Mouse (Mus musculus): Measurements from ENCODE around the gene AU040320. TPM values are rescaled to one million over a fixed set of nuclear protein-coding genes. Genes with fewer than 3 reads are reported as not detected.

AU040320 gene
- 25.3 and 31.4 TPM in 2 replicates for polyA plus RNA-seq (2016; fragmentation: Nextera tagmentation; extraction: Ambion mirVana)

- peak within 1 kb of the TSS; percentile 76 for H3K4me3 ChIP-seq
- peak; percentile 99 for DNase-seq (ENCODE audit: low spot score)
- peak within 1 kb of the TSS; percentile 98 for H3K27ac ChIP-seq
- H3K27me3 ChIP-seq (ENCODE audit: insufficient read depth, poor library complexity, severe bottlenecking) = no peaks in the 10 kb centered on the region
- peaks cover 44% of the 10 kb centered on the region for H3K36me3 ChIP-seq
- under 1% methylated on average over 71 of the region's 71 CpGs for WGBS
- peaks cover 49% of the 10 kb centered on the region for H3K4me1 ChIP-seq (replicated peaks)
- H3K9me3 ChIP-seq = no peaks in the 10 kb centered on the region
These were observed at the start of gene AU040320, which contains the start of gene Ncdn for GRCm38 (mm10) chr4:126753268-126754230. AU040320 (plus strand) TSS chr4:126753544. Ncdn (minus strand) TSS chr4:126753438.

- no peaks in the 10 kb centered on the region for H3K27me3 ChIP-seq (ENCODE audit: insufficient read depth, poor library complexity, severe bottlenecking)
- H3K4me1 ChIP-seq (replicated peaks) = peaks cover 34% of the 10 kb centered on the region
- 36% methylated on average over 12 of the region's 12 CpGs for WGBS
- H3K36me3 ChIP-seq = peaks cover 91% of the 10 kb centered on the region
- peak; percentile 82 for DNase-seq (ENCODE audit: low spot score)
- H3K9me3 ChIP-seq = no peaks in the 10 kb centered on the region
- H3K27ac ChIP-seq = peak overlapping the region; percentile 71
- H3K4me3 ChIP-seq = no peak overlapping the region
These were observed 46.5 kb upstream of the AU040320 start for GRCm38 (mm10) chr4:126706630-126707438.

- no peak overlapping the region for H3K4me3 ChIP-seq
- H3K27ac ChIP-seq = peak overlapping the region; percentile 71
- H3K9me3 ChIP-seq = no peaks in the 10 kb centered on the region
- 33% methylated on average over 5 of the region's 5 CpGs for WGBS
- H3K4me1 ChIP-seq (replicated peaks) = peaks cover 34% of the 10 kb centered on the region
- peaks cover 91% of the 10 kb centered on the region for H3K36me3 ChIP-seq
- H3K27me3 ChIP-seq (ENCODE audit: insufficient read depth, poor library complexity, severe bottlenecking) = no peaks in the 10 kb centered on the region
- no peak for DNase-seq (ENCODE audit: low spot score)
These were observed 45.9 kb upstream of the AU040320 start for GRCm38 (mm10) chr4:126707439-126707826.

GRCm38 (mm10) chr4:126732111-126732510 is 21.2 kb upstream of the AU040320 start:
- H3K4me3 ChIP-seq = peak overlapping the region; percentile 36
- H3K27ac ChIP-seq = no peak overlapping the region
- H3K4me1 ChIP-seq (replicated peaks) = peaks cover 33% of the 10 kb centered on the region
- WGBS = 3% methylated on average over 18 of the region's 18 CpGs
- H3K9me3 ChIP-seq = no peaks in the 10 kb centered on the region
- no peaks in the 10 kb centered on the region for H3K36me3 ChIP-seq
- DNase-seq (ENCODE audit: low spot score) = peak; percentile 29
- H3K27me3 ChIP-seq (ENCODE audit: insufficient read depth, poor library complexity, severe bottlenecking) = peaks cover 87% of the 10 kb centered on the region

GRCm38 (mm10) chr4:126732531-126733380 is 20.6 kb upstream of the AU040320 start:
- H3K27ac ChIP-seq = no peak overlapping the region
- peaks cover 33% of the 10 kb centered on the region for H3K4me1 ChIP-seq (replicated peaks)
- H3K36me3 ChIP-seq = no peaks in the 10 kb centered on the region
- no peaks in the 10 kb centered on the region for H3K9me3 ChIP-seq
- peak overlapping the region; percentile 36 for H3K4me3 ChIP-seq
- peaks cover 93% of the 10 kb centered on the region for H3K27me3 ChIP-seq (ENCODE audit: insufficient read depth, poor library complexity, severe bottlenecking)
- 4% methylated on average over 26 of the region's 26 CpGs for WGBS
- peak; percentile 44 for DNase-seq (ENCODE audit: low spot score)

- H3K27me3 ChIP-seq (ENCODE audit: insufficient read depth, poor library complexity, severe bottlenecking) = peaks cover 100% of the 10 kb centered on the region
- no peaks in the 10 kb centered on the region for H3K9me3 ChIP-seq
- H3K27ac ChIP-seq = no peak overlapping the region
- no peaks in the 10 kb centered on the region for H3K36me3 ChIP-seq
- DNase-seq (ENCODE audit: low spot score) = no peak
- 2% methylated on average over 16 of the region's 16 CpGs for WGBS
- peaks cover 33% of the 10 kb centered on the region for H3K4me1 ChIP-seq (replicated peaks)
- H3K4me3 ChIP-seq = peak overlapping the region; percentile 41; the same call in 1 of the 2 replicates
These were observed 19.2 kb upstream of the AU040320 start for GRCm38 (mm10) chr4:126734001-126734603.

- peaks cover 100% of the 10 kb centered on the region for H3K27me3 ChIP-seq (ENCODE audit: insufficient read depth, poor library complexity, severe bottlenecking)
- H3K4me1 ChIP-seq (replicated peaks) = peaks cover 38% of the 10 kb centered on the region
- peak overlapping the region; percentile 1; the same call in 1 of the 2 replicates for H3K27ac ChIP-seq
- DNase-seq (ENCODE audit: low spot score) = peak; percentile 54
- 2% methylated on average over 51 of the region's 51 CpGs for WGBS
- H3K36me3 ChIP-seq = no peaks in the 10 kb centered on the region
- no peaks in the 10 kb centered on the region for H3K9me3 ChIP-seq
- H3K4me3 ChIP-seq = peak overlapping the region; percentile 41
These were observed 18.5 kb upstream of the AU040320 start for GRCm38 (mm10) chr4:126734700-126735381.

- peak overlapping the region; percentile 41 for H3K4me3 ChIP-seq
- peaks cover 99% of the 10 kb centered on the region for H3K27me3 ChIP-seq (ENCODE audit: insufficient read depth, poor library complexity, severe bottlenecking)
- H3K4me1 ChIP-seq (replicated peaks) = peaks cover 44% of the 10 kb centered on the region
- WGBS = 2% methylated on average over 62 of the region's 62 CpGs
- no peaks in the 10 kb centered on the region for H3K9me3 ChIP-seq
- H3K27ac ChIP-seq = peak overlapping the region; percentile 1; the same call in 1 of the 2 replicates
- peak; percentile 62 for DNase-seq (ENCODE audit: low spot score)
- H3K36me3 ChIP-seq = no peaks in the 10 kb centered on the region
These were observed 17.9 kb upstream of the AU040320 start for GRCm38 (mm10) chr4:126735382-126736000.

GRCm38 (mm10) chr4:126736001-126736414 is 17.3 kb upstream of the AU040320 start, which contains the start of gene Tfap2e:
Tfap2e (minus strand) TSS chr4:126736240.
- H3K4me3 ChIP-seq = peak within 1 kb of the TSS; percentile 41
- no peaks in the 10 kb centered on the region for H3K9me3 ChIP-seq
- DNase-seq (ENCODE audit: low spot score) = no peak
- WGBS = 2% methylated on average over 32 of the region's 32 CpGs
- H3K4me1 ChIP-seq (replicated peaks) = peaks cover 44% of the 10 kb centered on the region
- peaks cover 97% of the 10 kb centered on the region for H3K27me3 ChIP-seq (ENCODE audit: insufficient read depth, poor library complexity, severe bottlenecking)
- no peaks in the 10 kb centered on the region for H3K36me3 ChIP-seq
- H3K27ac ChIP-seq = peak within 1 kb of the TSS; percentile 1; the same call in 1 of the 2 replicates

GRCm38 (mm10) chr4:126739966-126740676 is 13.2 kb upstream of the AU040320 start:
- peak; percentile 66 for DNase-seq (ENCODE audit: low spot score)
- Histone ChIP-seq H3K4me1 (replicated peaks) (peaks cover 45% of the 10 kb centered on the region), H3K27ac (no peak overlapping the region; the same call in 1 of the 2 replicates), H3K36me3 (peaks cover 16% of the 10 kb centered on the region), H3K4me3 (no peak overlapping the region), H3K27me3 (ENCODE audit: insufficient read depth, poor library complexity, severe bottlenecking) (peaks cover 95% of the 10 kb centered on the region), H3K9me3 (no peaks in the 10 kb centered on the region)
- 14% methylated on average over 10 of the region's 10 CpGs for WGBS

Measured in hindbrain, embryonic 10.5 days (tissue).